In genomic region chr7:128550328-128551086, GRCm38 (mm10) we compare ENCODE assay signal across 12 mouse cellular contexts. TPM values are rescaled to one million over a fixed set of nuclear protein-coding genes. Genes with fewer than 3 reads are reported as not detected.
DNase-seq lines count a peak whose midpoint lies in the region; ATAC-seq lines count a peak whose summit lies in the region.
"Had no signal": no experiment of that assay in that cellular context is flagged by ENCODE, and none has a peak within 500 bp of the region (broad histone marks: within the 10 kb centered on the region; RNA-seq: fewer than 3 reads in every experiment).

No protein-coding gene starts in this region.

- peak; percentile 83 for DNase-seq in heart, adult 11 months
- no peak for DNase-seq in heart, adult 9 months (ENCODE audit: low spot score in 2 of 2)
- DNase-seq in Muller cell, postnatal 12 days (ENCODE audit: inconsistent ontology term): peak; percentile 91
- no peak for DNase-seq in layer of hippocampus, adult 9-11 months
- DNase-seq in cerebellum, adult 9-10 months: no peak
- no peak for DNase-seq in B cell, adult 2 months
- DNase-seq: heart, adult 18-20 months; thymus, adult 18-20 months had no signal

- WGBS in forebrain, embryonic 13.5 days: 0% methylated on average over 1 of the region's 1 CpGs
- 7% methylated on average over 1 of the region's 1 CpGs for WGBS in midbrain, embryonic 12.5 days

- H3K9ac ChIP-seq in forebrain, embryonic 13.5 days: no peak overlapping the region
- no peak overlapping the region for H3K9ac ChIP-seq in midbrain, embryonic 12.5 days (replicated peaks)

- H3K9me3 ChIP-seq in forebrain, embryonic 13.5 days (replicated peaks): no peaks in the 10 kb centered on the region
- H3K9me3 ChIP-seq in midbrain, embryonic 12.5 days: no peaks in the 10 kb centered on the region

- 0 out of 2 replicates have a peak, but pooled peaks have one; percentile 16 for ATAC-seq in forebrain, embryonic 13.5 days
- no peak for ATAC-seq in midbrain, embryonic 12.5 days (ENCODE audit: low FRiP score, low read depth)
- ATAC-seq: CD4-positive, CD25-positive, alpha-beta regulatory T cell, adult 4 months had no signal

- peak overlapping the region; percentile 66 for H3K27ac ChIP-seq in forebrain, embryonic 13.5 days
- peak overlapping the region; percentile 81 for H3K27ac ChIP-seq in midbrain, embryonic 12.5 days (replicated peaks)
- H3K27ac ChIP-seq: kidney, postnatal 0 days had no signal

- H3K4me2 ChIP-seq in forebrain, embryonic 13.5 days: no peak overlapping the region
- peak overlapping the region; percentile 19; the same call in 1 of the 2 replicates for H3K4me2 ChIP-seq in midbrain, embryonic 12.5 days (replicated peaks)

- H3K36me3 ChIP-seq in forebrain, embryonic 13.5 days (ENCODE audit: poor library complexity, severe bottlenecking): peaks cover 6% of the 10 kb centered on the region; the same call in 1 of the 2 replicates
- H3K36me3 ChIP-seq in midbrain, embryonic 12.5 days: no peaks in the 10 kb centered on the region

- H3K4me3 ChIP-seq in forebrain, embryonic 13.5 days: no peak overlapping the region
- H3K4me3 ChIP-seq in midbrain, embryonic 12.5 days: no peak overlapping the region

- 0 out of 2 replicates have a peak, but pooled peaks cover 3% of the 10 kb centered on the region for H3K27me3 ChIP-seq in forebrain, embryonic 13.5 days
- H3K27me3 ChIP-seq in midbrain, embryonic 12.5 days: 0 out of 2 replicates have a peak, but pooled peaks cover 4% of the 10 kb centered on the region

- peaks cover 27% of the 10 kb centered on the region for H3K4me1 ChIP-seq in forebrain, embryonic 13.5 days
- peaks cover 26% of the 10 kb centered on the region for H3K4me1 ChIP-seq in midbrain, embryonic 12.5 days

RNA-seq across cellular contexts. Expression of gene Bag3, which starts 27.1 kb away (rescaled TPM):
- 1.9 and 2.1 TPM in 2 replicates for polyA plus RNA-seq in forebrain, embryonic 13.5 days (2015; fragmentation: Nextera tagmentation; extraction: Ambion mirVana)
- 3.9 and 4.6 TPM in 2 replicates for polyA plus RNA-seq in midbrain, embryonic 12.5 days (2016; fragmentation: Nextera tagmentation; extraction: Ambion mirVana)

Comparison
In these comparisons a context has a peak if more than half of its experiments do, and no peak if none do; other contexts are left out.
1. DNase-seq: peak in heart, adult 11 months (single experiment) and Muller cell, postnatal 12 days (single experiment); none in heart, adult 9 months (0 of 2), layer of hippocampus, adult 9-11 months (single experiment), cerebellum, adult 9-10 months (single experiment) and B cell, adult 2 months (0 of 2).